Mouse (Mus musculus) hematopoietic stem cell, adult 5-6 weeks (primary cell): ENCODE measurements around the gene Ankrd28. TPM values are rescaled to one million over a fixed set of nuclear protein-coding genes. Genes with fewer than 3 reads are reported as not detected.
A peak's percentile ranks its signal among the peaks of the same experiment; 100 is the strongest.
"Not testable (repeated sequence)": the region's sequence is repeated elsewhere in the genome, so short reads cannot be mapped to it uniquely, and the experiment has no call there.

Experiments
- ATAC-seq, 2 experiments: fragments of 125-278 bp in 1 of 2; replicated peaks in 1 of 2; 2 replicates each; pipeline ENCODE4 v1.8.0; 2016 to 2017; ENCODE audit warnings: inconsistent platforms in 2 of 2, mild to moderate bottlenecking in 2 of 2, moderate number of reproducible peaks in 2 of 2, low read depth in 1 of 2, moderate TSS enrichment in 1 of 2; ENCODE audit not compliant: low FRiP score in 2 of 2, poor library complexity in 2 of 2, severe bottlenecking in 2 of 2, insufficient read depth in 1 of 2, low TSS enrichment in 1 of 2
- total RNA-seq: library from RNA; stranded (forward); fragments of 172-1452, 232-1000 nt; gene quantifications from 2 replicates; pipeline ENCODE4 v1.2.3, GENCODE M21; 2017

Ankrd28 gene
- total RNA-seq: 117 and 162 TPM in 2 replicates

DNA sequence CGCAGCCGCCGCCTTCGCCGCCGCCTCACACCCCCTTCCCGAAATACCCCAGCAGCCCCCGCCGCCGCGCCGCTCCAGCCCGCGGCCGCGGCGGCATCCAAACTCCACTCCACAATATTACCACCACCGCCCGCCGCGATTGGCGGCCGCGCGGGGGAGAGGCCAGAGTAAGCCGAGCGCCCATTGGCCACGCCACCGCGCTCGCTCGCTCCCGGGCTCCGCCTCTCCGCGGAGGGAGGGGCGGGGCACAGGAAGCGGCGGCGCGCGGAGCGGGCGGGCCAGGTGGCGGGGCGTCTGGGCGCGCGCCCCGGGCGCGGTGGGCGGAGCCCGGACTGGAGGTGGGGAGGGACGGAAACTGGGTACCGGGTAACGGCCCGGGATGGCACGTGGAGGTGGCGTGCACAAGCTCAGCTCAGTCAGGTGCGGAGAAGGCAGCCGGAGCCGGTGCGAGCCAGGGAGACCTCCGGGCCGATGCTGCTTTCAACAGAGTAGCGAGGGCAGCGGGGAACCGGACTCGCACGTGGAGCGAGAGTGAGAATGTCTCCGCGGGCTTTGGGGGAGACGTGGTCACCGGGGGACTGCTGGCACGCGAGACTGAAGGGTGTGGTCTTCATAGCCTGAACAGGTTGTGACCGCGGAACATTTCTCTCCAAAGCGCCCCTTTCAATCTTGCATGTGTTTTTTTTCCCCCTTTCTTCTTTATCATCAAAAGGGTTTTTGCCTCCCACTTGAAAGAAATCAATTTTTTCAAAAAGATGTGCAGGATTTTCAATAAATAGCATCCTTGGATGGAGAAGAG is at the start of gene Ankrd28:
Ankrd28 (minus strand) TSS at position 81 of the 799 bp plus-strand sequence.
- ATAC-seq: peak; percentile 84 to 94

DNA sequence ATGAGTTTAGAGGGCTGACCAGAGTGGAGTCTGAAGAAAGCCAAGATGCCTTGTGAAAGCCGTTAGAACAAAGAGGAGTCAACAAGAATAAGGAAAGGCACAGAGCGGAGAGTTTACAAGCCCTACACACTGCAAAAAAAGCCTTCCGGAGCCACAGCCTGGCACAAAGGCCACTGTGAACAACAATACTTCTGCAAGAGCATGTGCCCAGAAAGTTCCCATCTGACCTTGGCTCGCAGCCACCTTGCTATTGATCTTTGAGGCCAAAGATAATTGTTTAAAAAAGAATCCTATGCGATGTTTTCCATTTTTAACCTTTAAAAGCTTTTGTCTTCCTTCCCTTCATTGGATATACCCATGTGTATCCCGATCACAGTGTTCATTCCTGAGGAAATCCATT is 49.0 kb upstream of the Ankrd28 start:
- ATAC-seq: no peak

DNA sequence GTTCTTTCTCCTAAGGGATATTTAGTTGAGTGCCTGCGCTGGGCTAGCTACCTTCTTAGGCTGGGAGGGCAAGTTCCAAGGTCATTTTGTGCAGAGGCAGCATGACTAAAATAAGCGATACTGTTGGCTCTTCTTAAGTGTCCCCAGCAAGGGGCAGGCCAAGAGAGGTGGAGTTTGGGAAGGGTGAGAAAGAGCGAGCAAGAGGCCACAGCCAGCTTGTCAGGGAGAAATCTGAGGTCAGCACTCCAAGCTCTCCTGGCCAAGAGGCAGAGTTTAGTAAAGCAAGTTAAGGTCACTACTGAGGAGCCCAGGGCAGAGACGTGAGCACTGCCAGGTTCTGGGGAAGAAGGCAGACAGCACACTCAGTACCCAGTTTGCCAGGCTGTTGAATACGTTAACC is 41.7 kb upstream of the Ankrd28 start:
- ATAC-seq: no peak

DNA sequence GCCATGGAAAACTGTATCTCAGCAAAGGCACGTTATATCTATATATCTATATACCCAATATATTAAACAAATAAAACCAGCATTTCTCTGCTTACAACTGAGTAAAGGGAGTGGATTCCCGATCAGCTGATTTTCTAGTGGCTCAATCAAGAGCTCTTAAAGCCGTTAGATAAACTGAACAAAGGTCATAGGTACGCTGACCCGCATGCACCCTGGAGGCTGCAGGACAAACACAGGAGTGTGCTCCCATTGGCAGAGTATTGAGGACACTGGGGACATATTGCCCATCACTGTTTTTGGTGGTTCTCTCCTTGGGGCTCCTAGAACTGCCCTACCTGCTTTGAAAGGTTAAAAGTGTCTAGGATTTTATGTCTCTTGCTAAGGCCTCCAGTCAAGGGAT is 40.0 kb upstream of the Ankrd28 start:
- ATAC-seq: no peak

DNA sequence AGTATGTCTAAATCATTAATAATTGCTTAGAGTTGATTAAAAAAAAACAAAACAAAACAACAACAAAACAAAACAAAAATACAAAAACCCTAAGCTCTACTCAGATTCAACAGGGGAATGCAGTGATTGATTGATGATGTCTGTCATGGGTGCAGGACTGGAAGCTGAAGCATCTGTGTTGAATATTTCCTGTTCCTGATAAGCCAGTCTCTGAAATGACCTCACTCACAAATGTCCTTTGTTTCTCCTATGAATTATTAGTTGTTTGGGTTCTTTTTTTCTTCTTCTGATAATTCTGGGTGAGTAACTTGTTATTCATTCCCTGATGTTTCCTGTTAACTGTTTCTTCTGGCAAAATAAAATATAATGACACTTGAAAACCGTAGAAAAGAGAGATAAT is 38.1 kb upstream of the Ankrd28 start:
- ATAC-seq: no peak

DNA sequence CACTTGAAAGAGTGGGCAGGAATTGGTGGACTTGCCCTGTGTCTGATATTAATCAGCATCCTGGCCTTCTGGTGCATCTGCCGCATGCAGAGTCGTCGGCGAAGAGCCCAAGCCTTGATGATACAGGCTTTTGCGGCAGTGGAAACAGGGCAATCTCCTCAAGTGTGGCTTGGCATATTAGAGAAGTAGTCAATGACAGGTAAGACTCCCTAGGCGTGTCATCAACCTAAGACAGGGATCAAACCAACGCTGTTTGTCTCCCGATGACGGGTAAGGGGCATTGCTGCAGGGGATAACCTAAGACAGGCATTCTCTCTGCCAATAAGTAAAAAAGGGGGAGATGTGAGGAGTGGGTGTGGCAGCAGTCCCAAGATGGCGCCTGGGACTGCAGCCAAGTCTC is 35.9 kb upstream of the Ankrd28 start:
- not testable (repeated sequence) for ATAC-seq

DNA sequence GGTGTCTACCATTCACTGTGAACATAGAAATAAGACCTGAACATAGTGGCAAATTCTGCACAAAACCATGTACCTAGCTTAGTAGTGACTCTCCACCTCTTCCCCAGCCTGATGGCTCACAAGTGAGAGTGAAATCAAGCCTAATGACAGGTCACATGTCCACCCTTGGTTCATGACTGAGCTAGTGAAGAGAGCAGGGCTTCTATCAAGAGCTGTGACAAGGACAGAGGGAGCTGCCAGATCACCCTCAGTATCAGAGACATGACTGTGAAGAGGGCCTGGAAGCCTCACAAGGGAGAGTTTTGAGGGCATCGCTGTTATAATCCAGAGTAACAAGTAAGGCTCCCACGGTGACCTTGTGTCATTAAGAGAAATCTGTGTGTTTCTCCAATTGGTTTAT is 28.2 kb upstream of the Ankrd28 start:
- ATAC-seq: no peak

DNA sequence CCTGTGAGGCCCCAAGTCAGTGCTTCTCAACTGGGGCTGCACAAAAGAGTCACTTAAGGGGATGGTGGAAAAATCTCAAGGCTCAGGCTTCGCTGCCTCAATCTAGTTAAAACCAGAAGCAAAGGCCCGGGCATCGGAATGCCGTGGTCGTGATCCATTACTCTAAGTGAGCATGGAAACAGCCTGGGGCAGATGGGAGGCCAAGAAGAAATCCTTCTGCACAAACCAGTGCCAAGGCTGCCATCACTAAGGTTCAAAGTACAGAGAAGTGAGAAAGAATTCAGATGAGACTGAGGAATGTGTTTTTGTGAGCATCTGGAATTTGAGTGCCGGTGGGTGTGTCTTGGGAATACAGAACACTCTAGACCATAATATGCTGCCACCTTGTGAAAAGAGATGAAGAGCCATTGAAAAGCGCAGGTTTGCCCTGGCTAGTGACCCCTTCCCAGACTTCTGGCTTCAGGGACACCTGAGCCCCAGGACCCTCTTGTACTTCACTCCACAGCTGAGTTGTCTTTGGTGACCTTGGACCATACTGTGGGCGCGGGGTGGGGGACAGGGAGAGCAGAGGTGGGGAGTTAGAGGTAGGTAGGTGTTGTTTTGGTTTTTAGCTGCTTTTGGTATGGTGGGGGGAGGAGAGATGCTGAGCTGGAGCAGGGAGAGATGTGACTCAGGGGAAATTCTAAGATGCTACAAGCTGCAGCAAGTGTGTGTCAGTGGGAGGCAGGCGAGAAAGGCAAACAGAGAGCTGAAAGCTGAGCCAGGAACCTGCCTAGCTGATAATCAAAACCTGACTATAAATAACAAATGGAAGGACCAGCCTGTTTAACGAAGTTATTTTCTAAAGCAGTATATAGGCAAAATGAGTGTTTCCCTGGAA is 26.9 kb upstream of the Ankrd28 start:
- ATAC-seq: no peak

DNA sequence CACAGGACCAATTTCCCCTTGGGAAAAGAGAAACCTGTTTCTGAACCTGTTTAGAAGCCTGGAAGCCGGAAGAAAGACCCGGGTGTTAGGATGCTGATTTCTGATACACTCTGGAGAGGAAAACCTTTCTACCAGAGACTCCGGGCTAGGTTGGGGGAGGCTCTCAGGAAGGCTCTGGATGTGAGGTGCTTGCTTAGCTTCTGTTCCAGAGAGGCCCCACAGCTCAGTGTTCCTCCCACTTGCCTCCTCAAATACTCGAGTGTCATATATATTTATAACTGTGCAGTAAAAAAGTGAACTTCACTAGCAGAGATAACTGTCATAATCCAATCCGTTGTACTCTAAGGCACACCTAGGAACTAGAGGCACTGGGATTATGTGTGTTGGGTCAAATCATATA is 25.6 kb upstream of the Ankrd28 start:
- ATAC-seq: no peak

DNA sequence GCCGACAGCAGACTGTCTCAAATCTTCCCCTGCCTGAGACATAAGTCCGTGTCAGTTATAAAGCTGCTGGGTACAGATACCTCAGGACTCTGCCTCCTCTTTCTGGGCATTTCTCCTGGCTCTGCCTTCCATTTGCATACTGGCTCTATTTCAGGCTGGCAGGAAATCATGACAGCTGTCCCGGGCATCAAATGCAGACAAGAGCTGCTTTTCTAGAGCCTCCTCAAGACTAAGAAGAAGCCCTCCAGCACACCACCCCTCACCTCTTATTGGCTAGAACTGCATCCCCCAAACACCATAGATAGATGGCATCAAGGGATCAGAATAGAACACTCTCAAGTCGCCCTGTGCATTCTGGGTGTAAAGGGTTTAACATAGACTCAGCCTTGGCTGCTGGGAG is 24.2 kb upstream of the Ankrd28 start:
- no peak for ATAC-seq

DNA sequence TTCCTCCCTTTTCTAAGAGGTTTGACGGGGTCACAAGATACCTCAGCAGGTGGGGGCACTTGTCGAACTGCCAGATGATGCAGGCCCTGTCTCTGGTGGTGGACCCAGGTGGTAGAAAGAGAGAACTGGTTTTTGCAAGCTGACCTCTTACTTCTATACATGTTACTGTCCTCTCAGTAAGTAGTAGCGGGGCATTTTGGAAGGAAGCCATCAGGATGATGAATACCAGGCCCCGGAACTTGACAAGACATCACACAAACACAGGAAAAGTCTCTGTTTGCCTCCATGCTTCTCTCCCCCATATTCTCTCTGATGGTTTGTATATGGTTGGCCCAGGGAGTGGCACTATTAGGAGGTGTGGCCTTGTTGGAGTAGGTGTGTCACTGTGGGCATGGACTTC is 13.1 kb upstream of the Ankrd28 start:
- no peak for ATAC-seq

DNA sequence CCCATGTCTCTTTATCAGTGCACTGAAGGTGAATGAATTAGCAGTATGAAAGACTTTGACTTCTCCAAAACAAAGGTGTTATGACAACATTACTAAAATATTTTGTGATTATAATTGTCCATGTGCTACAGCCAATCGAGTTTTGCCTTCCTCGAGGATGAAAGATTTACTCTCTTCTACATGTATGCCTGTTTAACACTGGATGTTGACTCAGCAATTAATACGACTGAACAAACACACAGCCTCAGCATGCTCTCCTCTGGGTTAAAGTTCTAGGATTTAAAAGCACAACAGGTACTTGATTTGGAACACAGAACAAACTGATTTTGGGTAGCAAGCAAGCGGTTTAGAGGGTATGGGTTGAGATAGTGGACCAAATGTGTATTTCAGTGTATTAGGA is 1.6 kb upstream of the Ankrd28 start:
- ATAC-seq: no peak

DNA sequence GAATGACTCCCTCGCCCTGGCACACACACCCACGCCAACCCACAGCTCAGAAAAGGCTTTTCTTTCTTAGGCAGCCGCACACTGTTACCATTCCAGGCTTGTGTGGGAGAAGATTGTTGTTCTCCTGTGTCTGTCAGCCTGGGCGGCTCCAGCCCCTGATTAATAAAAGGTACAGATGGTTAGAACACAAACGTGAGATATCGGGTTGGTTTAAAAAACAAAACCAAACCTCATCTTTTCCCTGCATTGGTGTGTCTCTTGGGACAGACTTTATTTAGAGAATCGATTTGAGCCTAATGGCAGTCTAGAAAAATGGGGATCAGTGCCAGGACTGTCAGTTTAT is 890 bp upstream of the Ankrd28 start:
- ATAC-seq: no peak

DNA sequence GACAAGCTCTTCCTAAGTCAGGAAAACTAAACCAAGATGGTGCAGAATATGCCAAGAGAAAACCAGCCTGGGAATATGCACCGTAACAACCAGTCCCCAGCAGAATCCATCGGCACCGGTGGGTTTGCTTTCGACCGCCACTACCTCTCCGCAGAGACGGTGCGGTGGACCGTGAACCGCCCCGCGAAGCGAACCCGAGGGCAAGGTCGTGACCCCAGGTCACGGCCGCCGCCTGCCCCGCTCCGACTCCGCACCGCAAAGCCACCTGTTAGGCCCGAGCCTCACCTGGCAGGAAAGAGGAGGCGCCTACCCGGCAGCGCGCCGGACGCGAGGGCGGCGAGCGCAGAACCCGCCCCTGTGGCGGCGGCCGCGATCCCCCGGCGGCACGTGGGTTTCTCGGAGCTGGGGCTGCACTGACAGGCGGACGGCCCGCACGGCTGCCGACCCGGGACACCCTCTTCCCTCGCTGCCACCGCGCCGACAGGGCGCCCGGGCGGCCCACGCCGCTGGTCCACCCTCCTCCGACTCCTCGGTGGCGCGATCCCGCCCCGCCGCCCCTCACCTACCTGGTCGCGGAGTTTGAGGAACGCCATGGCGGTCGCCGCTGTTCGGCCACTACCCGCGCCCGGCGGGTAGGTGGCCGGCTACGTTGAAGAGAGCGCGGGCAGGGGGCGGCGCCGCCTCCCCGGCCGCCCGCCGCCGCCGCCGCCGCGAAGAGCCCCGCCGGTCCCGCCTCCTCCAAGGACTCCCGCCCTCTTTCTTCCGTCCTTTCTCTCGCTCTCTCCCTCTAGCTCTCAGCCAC is 489 bp downstream of the Ankrd28 start:
- ATAC-seq: peak in 1 of 2 experiments; percentile 27; a peak in 2 of 4 replicates

DNA sequence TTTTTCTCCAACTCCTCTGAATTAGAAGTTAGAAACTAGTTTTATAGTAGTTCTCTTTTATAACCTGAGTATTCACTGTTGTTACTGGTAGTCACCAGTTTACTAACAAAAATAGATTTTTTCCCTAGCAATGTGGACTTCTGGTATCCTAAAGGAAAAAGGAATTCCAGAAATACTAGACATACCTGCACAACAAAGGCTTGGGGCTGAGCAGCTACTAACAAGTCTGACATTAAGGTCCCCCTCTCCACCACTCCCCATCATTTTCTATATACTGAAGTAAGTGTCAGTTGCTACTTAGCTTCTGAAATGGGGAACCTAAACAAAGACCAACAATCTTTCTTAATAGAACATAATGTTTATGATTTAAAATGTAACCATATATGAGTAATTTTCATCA is 3.2 kb downstream of the Ankrd28 start:
- no peak for ATAC-seq

DNA sequence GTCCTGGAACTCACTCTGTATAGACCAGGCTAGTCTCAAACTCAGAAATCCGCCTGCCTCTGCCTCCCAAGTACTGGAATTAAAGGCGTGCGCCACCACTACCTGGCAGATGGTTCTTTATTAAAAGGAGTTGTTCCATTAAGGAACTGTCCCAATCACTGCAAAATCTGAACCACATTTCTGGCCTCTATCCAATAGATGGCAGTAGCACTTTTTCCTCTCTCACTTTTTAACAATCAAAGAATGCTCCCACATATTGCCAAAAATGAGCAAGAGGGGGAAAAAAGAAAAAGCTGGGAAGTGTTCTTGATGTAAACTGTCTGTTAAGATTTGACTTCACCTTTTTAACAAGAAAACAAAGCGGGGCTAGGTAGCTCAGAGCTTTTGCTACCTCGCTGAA is 20.5 kb downstream of the Ankrd28 start:
- no peak for ATAC-seq

DNA sequence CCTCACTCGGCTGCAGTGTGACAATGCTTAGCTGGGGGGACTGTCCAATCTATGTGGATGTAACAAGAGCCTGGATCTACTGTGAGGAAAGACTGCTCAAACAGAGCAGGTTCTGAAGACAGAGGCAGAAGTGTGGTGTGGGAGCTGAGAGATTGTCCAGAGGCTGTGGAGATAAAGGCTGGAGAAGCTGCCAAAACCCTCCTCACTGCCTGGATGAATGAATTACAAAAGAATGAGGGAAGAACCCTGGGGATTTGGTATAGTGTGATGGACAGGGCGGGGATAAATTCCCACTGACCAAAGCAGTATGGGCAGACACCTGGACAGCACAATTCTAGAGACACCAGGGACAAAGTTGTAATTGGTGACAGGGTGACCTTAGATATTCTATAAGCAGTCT is 26.7 kb downstream of the Ankrd28 start:
- no peak for ATAC-seq

DNA sequence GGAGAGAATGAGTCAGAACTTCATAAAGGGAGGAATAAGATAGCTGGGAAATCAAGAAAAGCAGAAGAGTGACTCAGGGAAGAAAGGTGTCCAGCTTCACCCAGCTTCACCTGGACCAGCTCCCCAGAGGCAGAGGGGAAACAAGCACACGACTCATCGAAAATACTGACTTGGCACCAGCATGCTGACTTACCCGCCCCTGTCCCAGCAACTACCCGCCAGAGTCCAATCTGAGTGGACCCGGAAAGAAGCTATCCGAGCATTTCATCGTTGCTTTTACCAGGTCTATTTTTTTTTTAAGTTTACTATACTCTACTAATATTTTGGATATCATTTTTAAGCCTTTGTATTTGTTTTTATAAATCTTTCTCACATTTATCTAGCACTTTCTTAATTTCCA is 29.5 kb downstream of the Ankrd28 start:
- no peak for ATAC-seq
